Mouse (Mus musculus): ENCODE measurements around the gene Gpr84.

Gpr84 gene

DNA sequence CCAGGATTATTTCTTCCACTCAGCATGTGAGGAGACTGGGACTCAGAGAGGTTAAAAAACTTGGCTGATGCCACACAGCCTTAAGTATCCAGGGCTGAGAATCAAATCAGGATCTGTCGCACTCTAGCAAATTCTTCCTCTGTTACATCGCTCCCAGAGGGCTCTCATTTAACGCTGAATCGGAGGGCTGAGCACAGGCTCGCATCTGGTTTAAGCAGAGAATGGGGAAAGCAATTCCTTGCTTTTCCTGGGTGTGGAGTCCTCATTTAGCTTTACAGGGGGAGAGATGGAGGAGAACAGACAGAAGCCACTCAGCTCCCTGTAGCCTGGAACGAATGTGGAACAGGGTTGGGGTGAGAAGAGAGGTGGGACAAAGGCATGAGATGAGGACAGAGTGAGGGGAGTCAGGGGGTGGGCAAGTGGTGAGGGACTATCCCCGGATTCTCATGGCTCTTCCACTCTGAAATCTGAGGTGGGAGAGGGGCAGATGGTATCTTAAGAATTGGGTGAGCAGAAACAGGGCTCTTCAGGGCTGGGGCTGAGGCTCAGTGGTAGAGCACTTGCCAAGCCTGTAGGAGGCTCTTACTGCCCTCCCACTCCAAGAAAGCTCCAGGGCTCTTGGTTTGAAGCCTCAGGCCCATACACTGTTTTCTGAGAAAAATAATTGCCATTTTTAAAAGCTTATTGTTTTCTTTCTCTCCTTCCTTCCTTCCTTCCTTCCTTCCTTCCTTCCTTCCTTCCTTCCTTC is 25.2 kb upstream of the Gpr84 start:
- DNase-seq (ENCODE audit: low read depth), result no peak

GRCm38 (mm10) chr15:103335040-103335439 is 24.6 kb upstream of the Gpr84 start:
- no peak for DNase-seq (ENCODE audit: low read depth)

- no peak for DNase-seq (ENCODE audit: low read depth)
Observed at GRCm38 (mm10) chr15:103334194-103334593, 23.8 kb upstream of the Gpr84 start.

- no peak for DNase-seq (ENCODE audit: low read depth)
Observed at GRCm38 (mm10) chr15:103333738-103334137, 23.3 kb upstream of the Gpr84 start.

- DNase-seq (ENCODE audit: low read depth), result no peak
Observed at GRCm38 (mm10) chr15:103333081-103333615, 22.7 kb upstream of the Gpr84 start.

GRCm38 (mm10) chr15:103323455-103324247 is 13.2 kb upstream of the Gpr84 start:
- peak; percentile 81 for DNase-seq (ENCODE audit: low read depth)

GRCm38 (mm10) chr15:103323070-103323454 is 12.7 kb upstream of the Gpr84 start:
- DNase-seq (ENCODE audit: low read depth), result no peak

GRCm38 (mm10) chr15:103322396-103322795 is 12.0 kb upstream of the Gpr84 start:
- DNase-seq (ENCODE audit: low read depth), result no peak

DNA sequence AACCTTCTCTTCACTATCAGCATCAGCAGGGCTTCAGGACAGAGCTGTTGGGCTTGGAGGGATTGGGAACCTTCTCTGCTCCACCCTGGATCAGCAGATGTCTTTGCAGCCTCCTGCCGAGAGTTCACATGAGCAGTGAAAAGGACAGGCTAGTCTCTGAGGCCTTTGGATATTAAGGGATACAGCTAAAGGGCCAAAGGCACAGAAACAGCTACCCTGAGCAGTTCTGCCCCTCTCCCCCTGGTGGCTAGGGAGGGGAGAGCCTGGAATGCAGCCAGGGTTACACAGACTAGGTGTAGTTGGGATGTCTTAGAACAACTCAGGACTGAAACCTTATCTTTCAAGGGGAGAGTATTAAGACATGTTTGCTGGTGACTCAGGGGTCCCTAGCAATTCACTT is 10.7 kb upstream of the Gpr84 start:
- peak; percentile 44 for DNase-seq (ENCODE audit: low read depth)

DNA sequence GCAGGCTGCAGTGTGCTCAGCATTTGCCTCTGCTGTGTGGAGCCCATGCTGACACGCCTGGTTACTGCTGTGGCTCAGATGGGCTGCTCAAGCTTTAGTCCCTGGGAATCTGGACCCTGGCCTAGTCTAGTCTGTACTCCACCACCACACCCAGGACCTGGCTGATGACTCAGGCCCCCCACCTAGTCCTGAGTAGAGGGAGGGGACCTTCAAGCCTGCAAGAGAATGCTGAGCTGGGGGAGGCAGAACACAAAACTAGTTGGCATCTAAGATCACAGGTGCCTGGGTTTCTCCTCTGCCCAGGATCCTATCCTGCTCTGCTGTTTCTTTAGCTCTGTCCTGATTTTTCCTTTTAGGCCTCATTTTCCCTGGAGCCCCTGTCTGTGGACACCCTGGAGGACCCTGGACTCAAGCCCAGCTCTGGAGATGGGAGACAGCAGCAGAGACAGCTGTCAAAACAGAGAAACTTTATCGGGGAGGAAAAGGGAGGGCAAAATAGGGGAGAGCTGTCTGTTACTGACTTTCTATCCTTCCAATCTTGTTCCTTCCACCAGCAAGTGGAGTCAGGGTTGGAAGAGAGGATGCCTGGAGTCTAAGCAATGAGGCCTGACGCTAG is 7.9 kb upstream of the Gpr84 start:
- DNase-seq (ENCODE audit: low read depth), result no peak

DNA sequence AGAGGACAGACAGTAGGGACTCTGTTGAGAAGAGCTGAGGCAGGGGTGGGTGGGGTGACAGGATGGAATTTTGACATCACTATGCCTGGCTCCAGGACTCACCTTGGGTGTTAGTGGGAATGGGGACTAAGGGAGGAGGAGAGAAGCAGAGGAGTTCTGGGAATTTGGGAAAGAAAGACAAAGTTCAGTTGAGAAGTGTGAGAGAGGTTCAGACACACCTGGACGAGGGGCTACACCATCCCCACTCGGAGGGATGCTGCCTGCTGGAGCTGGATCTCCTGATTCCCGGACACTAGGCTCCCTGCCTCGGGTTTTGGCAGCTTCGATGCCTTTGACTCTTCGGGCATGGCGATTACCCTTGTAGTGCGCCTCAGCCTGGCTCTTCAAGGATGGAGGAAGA is 7.3 kb upstream of the Gpr84 start:
- DNase-seq (ENCODE audit: low read depth), result no peak

DNA sequence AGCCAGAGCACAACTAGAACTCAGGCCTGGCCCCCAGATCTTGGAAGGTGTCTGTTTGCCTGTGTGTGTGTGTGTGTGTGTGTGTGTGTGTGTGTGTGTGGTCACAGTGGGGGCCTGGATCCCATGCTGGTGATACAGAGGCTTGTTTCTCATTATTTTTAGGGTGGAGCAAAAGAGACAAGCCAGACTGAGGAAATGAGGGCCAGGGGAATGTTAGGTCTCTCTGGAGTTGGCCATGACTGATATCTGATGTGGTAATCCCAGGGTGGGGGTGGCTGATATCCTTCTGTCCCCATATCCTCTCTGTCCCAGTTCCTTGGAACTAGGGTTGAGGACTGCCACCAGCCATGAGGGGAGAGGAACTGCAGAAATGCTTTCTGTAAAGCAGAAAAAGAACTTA is 6.7 kb upstream of the Gpr84 start:
- DNase-seq (ENCODE audit: low read depth), result no peak

- no peak for DNase-seq (ENCODE audit: low read depth)
Observed at GRCm38 (mm10) chr15:103315979-103316776, 5.8 kb upstream of the Gpr84 start.

GRCm38 (mm10) chr15:103315011-103315502 is 4.6 kb upstream of the Gpr84 start:
- DNase-seq (ENCODE audit: low read depth), result peak; percentile 45

GRCm38 (mm10) chr15:103314181-103314580 is 3.8 kb upstream of the Gpr84 start:
- no peak for DNase-seq (ENCODE audit: low read depth)

DNA sequence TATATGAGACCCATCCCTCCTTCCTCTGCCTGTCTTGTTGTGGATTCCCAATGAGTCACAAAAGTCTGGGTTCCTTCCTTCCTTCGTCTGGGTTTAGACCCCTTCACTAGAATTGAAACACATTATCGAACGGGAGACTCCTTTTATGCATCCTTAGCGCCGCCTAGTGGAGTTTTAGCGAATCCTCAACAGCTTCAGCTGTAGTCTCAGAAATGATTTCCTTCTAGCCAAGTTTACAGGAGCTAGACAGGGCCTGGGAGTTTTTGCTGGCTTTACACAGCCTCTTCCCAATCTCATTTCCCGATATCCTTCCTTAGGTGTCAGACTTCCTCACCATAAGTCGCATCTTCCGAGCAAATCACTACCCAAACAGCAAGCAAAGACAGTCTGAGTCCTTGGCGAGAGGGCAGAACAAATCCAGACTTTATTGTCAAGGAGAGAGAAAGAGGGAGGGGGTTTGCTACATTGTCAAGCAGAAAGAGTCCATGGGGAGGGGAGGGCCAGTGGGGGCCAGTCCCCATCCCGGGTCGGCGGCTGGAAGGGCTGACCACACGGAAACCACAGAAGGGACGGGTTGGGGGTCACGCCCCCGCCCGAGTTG is 3.2 kb upstream of the Gpr84 start:
- DNase-seq (ENCODE audit: low read depth), result peak; percentile 85

DNA sequence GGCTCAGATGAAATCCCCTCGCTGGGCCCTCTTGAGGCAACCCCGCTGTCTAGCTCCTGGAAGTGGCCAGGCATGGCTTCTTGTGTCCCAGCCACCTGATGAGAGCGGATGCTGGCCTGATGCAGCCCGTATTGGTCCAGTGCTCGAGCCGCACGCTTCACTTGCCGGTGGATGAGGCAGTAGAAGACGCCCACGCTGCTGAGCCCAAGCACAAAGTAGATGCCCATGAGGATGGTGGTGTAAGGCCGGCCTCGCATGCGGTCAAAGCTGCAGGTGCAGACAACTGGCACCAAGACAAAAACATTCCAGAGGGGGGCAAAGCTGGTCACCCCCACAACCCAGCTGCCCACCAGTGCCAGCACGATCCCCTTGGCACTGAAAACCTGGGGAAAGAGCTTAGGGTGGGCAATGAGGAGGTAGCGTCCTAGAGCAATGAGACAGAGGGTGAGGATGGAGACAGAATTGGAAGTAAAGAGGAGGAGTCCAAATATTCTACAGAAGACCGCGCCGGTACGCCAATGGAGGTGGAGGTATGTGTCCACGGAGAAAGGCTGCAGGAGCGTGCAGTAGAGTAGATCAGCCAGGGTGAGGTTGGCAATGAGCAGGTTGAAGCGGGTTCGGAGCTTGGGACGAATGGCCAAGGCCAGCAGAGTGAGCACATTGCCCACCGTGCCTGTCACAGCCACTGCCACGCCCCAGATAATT is 1.4 kb downstream of the Gpr84 start:
- no peak for DNase-seq (ENCODE audit: low read depth)

GRCm38 (mm10) chr15:103308056-103308875 is 2.1 kb downstream of the Gpr84 start:
- peak; percentile 67 for DNase-seq (ENCODE audit: low read depth)

DNA sequence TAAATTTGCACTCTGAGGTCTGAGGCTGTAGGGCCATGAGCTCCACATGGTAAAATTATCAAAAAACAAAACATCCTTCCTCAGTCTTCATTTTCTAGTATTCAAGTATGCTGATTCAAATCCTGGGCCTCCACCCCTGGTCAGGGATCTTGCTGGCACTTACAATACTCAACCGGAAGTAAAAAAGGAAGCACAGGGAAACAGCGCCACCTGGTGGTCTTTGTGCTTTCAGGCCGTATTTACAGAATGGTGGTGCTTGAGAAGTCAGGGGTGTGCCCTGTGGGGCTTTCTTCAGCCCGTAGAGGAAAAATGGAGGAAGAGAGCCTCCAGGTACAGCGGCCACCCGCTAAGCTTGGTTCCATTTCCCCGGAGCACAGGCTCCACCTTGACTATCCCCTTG is 3.3 kb downstream of the Gpr84 start:
- peak; percentile 95 for DNase-seq (ENCODE audit: low read depth)
